Mouse (Mus musculus) liver, adult 2 months (tissue): Measurements from ENCODE around the gene Rcor2. TPM values are rescaled to one million over a fixed set of nuclear protein-coding genes. Genes with fewer than 3 reads are reported as not detected.

Experiments used
- DNase-seq: peaks from one replicate; pipeline ENCODE4 v3.0.0-alpha.2; 2011; ENCODE audit warnings: low read depth, low spot score; ENCODE audit errors: extremely low read depth
- H3K27ac ChIP-seq: fragments of 200-500 bp; replicated peaks from 2 replicates; pipeline ENCODE4 v1.5.1; 2012; ENCODE audit warnings: low read depth, mild to moderate bottlenecking, control low read depth, inconsistent platforms, low read length; ENCODE audit not compliant: insufficient read depth
- H3K27me3 ChIP-seq: fragments of 200-500 bp; 2 replicates; pipeline ENCODE4 v1.6.1; 2012; ENCODE audit warnings: mild to moderate bottlenecking, moderate library complexity, low read length, inconsistent platforms; ENCODE audit not compliant: control insufficient read depth, insufficient read depth
- H3K36me3 ChIP-seq: fragments of 200-500 bp; 2 replicates; pipeline ENCODE4 v1.6.1; 2012; ENCODE audit warnings: low read length, inconsistent platforms; ENCODE audit not compliant: control insufficient read depth, insufficient read depth
- H3K4me1 ChIP-seq: fragments of 200-500 bp; 2 replicates; pipeline ENCODE4 v1.6.1; 2011; ENCODE audit warnings: low read length; ENCODE audit not compliant: control insufficient read depth, insufficient read depth
- H3K4me3 ChIP-seq: fragments of 200-500 bp; 2 replicates; pipeline ENCODE4 v1.5.1; 2011; ENCODE audit warnings: low read depth, mild to moderate bottlenecking, control low read depth, low read length, moderate library complexity; ENCODE audit not compliant: insufficient read depth
- H3K79me2 ChIP-seq: fragments of 200-500 bp; 2 replicates; pipeline ENCODE4 v1.6.1; 2012; ENCODE audit warnings: inconsistent platforms, mild to moderate bottlenecking, low read length, moderate library complexity; ENCODE audit not compliant: control insufficient read depth, insufficient read depth
- H3K9ac ChIP-seq: fragments of 200-500 bp; 2 replicates; pipeline ENCODE4 v1.6.1; 2012; ENCODE audit warnings: low read depth, mild to moderate bottlenecking, control low read depth, inconsistent platforms, low read length
- CTCF ChIP-seq: fragments of 200-500 bp; IDR thresholded peaks from 2 replicates; pipeline ENCODE4 v1.5.1; 2011; ENCODE audit warnings: low read depth, low read length, control low read depth
- POLR2A ChIP-seq: fragments of 200-500 bp; IDR thresholded peaks from 2 replicates; pipeline ENCODE4 v1.6.1; 2011; ENCODE audit warnings: low read length, control low read depth; ENCODE audit not compliant: insufficient read depth; ENCODE audit errors: extremely low read depth
- WGBS: fragments of 180-500 bp; shearing (Covaris S2); methylation state at CpG from one replicate; pipeline ENCODE4 v1.1.7; 2018; 5-methylcytosine and 5-hydroxymethylcytosine counted together
- polyA plus RNA-seq: library from polyadenylated mRNA; depleted of rRNA; stranded (reverse); fragments of >200 nt; gene quantifications from 2 replicates; pipeline ENCODE4 v1.2.3, GENCODE M21; 2012
- total RNA-seq: library from RNA; depleted of rRNA; stranded (reverse); fragments of >200 nt; gene quantifications from 2 replicates; pipeline ENCODE4 v1.2.3, GENCODE M21; 2014

The Rcor2 gene
- total and polyA plus RNA-seq, 2 experiments = 0.55 to 0.57 TPM

GRCm38 (mm10) chr19:7225096-7225690, 41.9 kb upstream of the Rcor2 start:
- TF ChIP-seq CTCF (no peak), POLR2A (no peak)
- Histone ChIP-seq H3K36me3 (no peaks in the 10 kb centered on the region; the same call in none of the 2 replicates), H3K27ac (no peak overlapping the region), H3K9ac (no peak overlapping the region), H3K27me3 (no peaks in the 10 kb centered on the region), H3K4me1 (no peaks in the 10 kb centered on the region), H3K4me3 (no peak overlapping the region), H3K79me2 (no peaks in the 10 kb centered on the region)
- WGBS = 80% methylated on average over 9 of the region's 9 CpGs
- no peak for DNase-seq

GRCm38 (mm10) chr19:7226511-7226914, 40.6 kb upstream of the Rcor2 start:
- no peaks in the 10 kb centered on the region for H3K4me1 ChIP-seq
- no peak for DNase-seq
- TF ChIP-seq POLR2A = no peak
- no peak for TF ChIP-seq CTCF
- no peak overlapping the region for H3K9ac ChIP-seq
- 82% methylated on average over 6 of the region's 6 CpGs for WGBS
- no peaks in the 10 kb centered on the region; the same call in none of the 2 replicates for H3K36me3 ChIP-seq
- no peaks in the 10 kb centered on the region for H3K79me2 ChIP-seq
- no peak overlapping the region for H3K4me3 ChIP-seq
- H3K27me3 ChIP-seq = no peaks in the 10 kb centered on the region
- no peak overlapping the region for H3K27ac ChIP-seq

GRCm38 (mm10) chr19:7234537-7235221, 32.4 kb upstream of the Rcor2 start:
- DNase-seq = peak; percentile 56
- WGBS = 55% methylated on average over 8 of the region's 8 CpGs
- no peak overlapping the region for H3K4me3 ChIP-seq
- H3K79me2 ChIP-seq = no peaks in the 10 kb centered on the region
- TF ChIP-seq POLR2A (no peak), CTCF (peak; percentile 79)
- H3K4me1 ChIP-seq = no peaks in the 10 kb centered on the region
- peaks cover 10% of the 10 kb centered on the region for H3K36me3 ChIP-seq
- no peak overlapping the region for H3K27ac ChIP-seq
- H3K27me3 ChIP-seq = no peaks in the 10 kb centered on the region
- H3K9ac ChIP-seq = no peak overlapping the region

GRCm38 (mm10) chr19:7235461-7235860, 31.7 kb upstream of the Rcor2 start:
- Histone ChIP-seq H3K27me3 (no peaks in the 10 kb centered on the region), H3K36me3 (peaks cover 10% of the 10 kb centered on the region), H3K79me2 (no peaks in the 10 kb centered on the region), H3K9ac (no peak overlapping the region), H3K27ac (no peak overlapping the region), H3K4me1 (peaks cover 5% of the 10 kb centered on the region; the same call in 1 of the 2 replicates), H3K4me3 (no peak overlapping the region)
- TF ChIP-seq CTCF = no peak
- TF ChIP-seq POLR2A = no peak
- DNase-seq = no peak
- 89% methylated on average over 9 of the region's 9 CpGs for WGBS

- 93% methylated on average over 2 of the region's 2 CpGs for whole genome bisulfite sequencing
These were observed 31.1 kb upstream of the Rcor2 start for GRCm38 (mm10) chr19:7236011-7236410.

GRCm38 (mm10) chr19:7236742-7237141, 30.4 kb upstream of the Rcor2 start:
- H3K36me3 ChIP-seq = peaks cover 10% of the 10 kb centered on the region
- no peak for DNase-seq
- H3K79me2 ChIP-seq = 0 out of 2 replicates have a peak, but pooled peaks cover 3% of the 10 kb centered on the region
- H3K4me1 ChIP-seq = peaks cover 5% of the 10 kb centered on the region; the same call in 1 of the 2 replicates
- 84% methylated on average over 4 of the region's 4 CpGs for WGBS
- H3K4me3 ChIP-seq = no peak overlapping the region
- no peak for TF ChIP-seq CTCF
- no peak for TF ChIP-seq POLR2A
- no peak overlapping the region for H3K27ac ChIP-seq
- H3K27me3 ChIP-seq = no peaks in the 10 kb centered on the region
- H3K9ac ChIP-seq = no peak overlapping the region

More at GRCm38 (mm10) chr19:7236011-7236410, 31.1 kb upstream of the Rcor2 start:
- DNase-seq = no peak
- no peak for TF ChIP-seq CTCF
- TF ChIP-seq POLR2A = no peak
- Histone ChIP-seq H3K4me1 (peaks cover 5% of the 10 kb centered on the region; the same call in 1 of the 2 replicates), H3K79me2 (0 out of 2 replicates have a peak, but pooled peaks cover 3% of the 10 kb centered on the region), H3K4me3 (no peak overlapping the region), H3K9ac (no peak overlapping the region), H3K27me3 (no peaks in the 10 kb centered on the region), H3K27ac (no peak overlapping the region), H3K36me3 (peaks cover 10% of the 10 kb centered on the region)
